Mouse (Mus musculus) adrenal gland, postnatal 10 days (tissue): Measurements from ENCODE around the gene Olfr95. TPM values are rescaled to one million over a fixed set of nuclear protein-coding genes. Genes with fewer than 3 reads are reported as not detected.
"Not testable (repeated sequence)": the region's sequence is repeated elsewhere in the genome, so short reads cannot be mapped to it uniquely, and the experiment has no call there.

ENCODE experiments used
- DNase-seq: peaks from one replicate; pipeline ENCODE4 v3.0.0; 2021; ENCODE audit warnings: mixed read lengths
- long read RNA-seq, 2 experiments: library from polyadenylated mRNA; stranded (forward); transcript quantifications; one replicate each; pipeline ENCODE4 v2.0.0; 2021
- total RNA-seq, 2 experiments: library from RNA; stranded (reverse); gene quantifications; 2 replicates each; pipeline ENCODE4 v1.2.3; 2021

Gene Olfr95
- not detected for total RNA-seq
- long read RNA-seq, experiment 1, result 0 reads
- long read RNA-seq, experiment 2, result 0 reads

- DNase-seq, result no peak
Measured at GRCm38 (mm10) chr17:37213018-37213417, at the start of gene Olfr95. Gene Olfr95 (minus strand): TSS chr17:37213118.

- peak; percentile 12 for DNase-seq
Measured at GRCm38 (mm10) chr17:37250544-37250943, 37.6 kb upstream of the Olfr95 start.

GRCm38 (mm10) chr17:37249460-37249859 lies 36.5 kb upstream of the Olfr95 start:
- no peak for DNase-seq

- DNase-seq, result peak; percentile 53
Measured at GRCm38 (mm10) chr17:37246715-37247114, 33.8 kb upstream of the Olfr95 start.

DNA sequence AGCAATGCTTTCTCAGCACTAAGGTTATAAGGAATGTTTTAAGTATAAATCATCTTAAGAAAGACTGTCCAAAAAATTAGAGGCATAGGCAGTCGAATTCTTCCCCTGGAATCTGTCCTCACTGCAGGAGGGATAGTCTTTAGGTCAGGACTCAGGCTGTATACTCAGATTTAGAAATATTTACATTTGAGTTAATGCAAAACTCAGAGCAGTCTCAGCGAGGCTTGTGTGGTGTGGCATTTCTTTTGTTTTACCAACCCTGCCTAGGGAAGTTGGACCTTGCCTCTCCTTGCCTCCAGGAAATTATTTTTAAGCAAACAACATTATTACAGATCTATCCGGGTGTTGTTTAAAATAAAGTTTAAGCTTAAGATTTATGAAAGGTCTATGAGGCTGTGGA lies 29.3 kb upstream of the Olfr95 start:
- DNase-seq, result no peak

- DNase-seq, result not testable (repeated sequence)
Measured at GRCm38 (mm10) chr17:37237230-37237629, 24.3 kb upstream of the Olfr95 start, which contains the start of gene Olfr97. Gene Olfr97 (minus strand): TSS chr17:37237330.

DNA sequence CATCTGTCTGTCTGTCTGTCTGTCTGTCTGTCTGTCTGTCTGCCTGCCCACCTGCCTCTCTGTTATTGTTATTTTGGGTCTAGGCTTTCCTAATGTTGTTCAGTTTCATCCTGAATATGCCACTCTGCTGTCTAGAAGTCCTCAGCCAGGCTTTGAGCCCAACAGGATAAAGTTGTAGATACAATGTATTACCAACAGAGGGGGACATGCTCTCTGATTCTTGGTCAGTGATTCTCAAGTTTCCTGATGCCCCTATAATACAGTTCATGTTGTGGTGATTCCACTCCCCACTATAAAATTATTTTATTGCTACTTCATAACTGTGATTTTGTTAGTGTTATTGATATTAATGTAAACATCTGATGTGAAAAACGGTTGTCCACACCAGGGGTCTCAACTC lies 9.0 kb upstream of the Olfr95 start:
- no peak for DNase-seq

GRCm38 (mm10) chr17:37219846-37220245 lies 6.9 kb upstream of the Olfr95 start, which contains the start of gene Olfr96:
Gene Olfr96 (plus strand): TSS chr17:37220146.
- DNase-seq, result no peak

DNA sequence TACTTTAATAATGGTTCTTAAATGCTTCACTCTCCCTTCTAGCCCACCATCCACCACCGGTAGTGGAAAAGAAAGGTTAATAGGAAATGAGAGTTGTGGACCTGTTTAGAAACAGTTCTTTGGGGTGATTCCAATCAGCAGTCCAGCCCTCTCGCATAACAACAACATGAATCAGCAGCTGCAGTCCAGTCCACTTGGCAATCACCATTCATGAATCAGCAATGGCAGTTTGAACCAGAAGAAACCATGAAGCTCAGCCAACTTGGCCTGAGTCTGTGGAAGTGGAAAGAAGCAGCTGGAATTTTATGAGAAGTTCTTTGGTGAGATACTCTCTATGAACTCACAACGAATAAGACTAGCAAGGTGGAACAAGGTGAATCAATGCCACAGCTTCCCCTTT lies 5.6 kb upstream of the Olfr95 start:
- DNase-seq, result peak; percentile 24

DNA sequence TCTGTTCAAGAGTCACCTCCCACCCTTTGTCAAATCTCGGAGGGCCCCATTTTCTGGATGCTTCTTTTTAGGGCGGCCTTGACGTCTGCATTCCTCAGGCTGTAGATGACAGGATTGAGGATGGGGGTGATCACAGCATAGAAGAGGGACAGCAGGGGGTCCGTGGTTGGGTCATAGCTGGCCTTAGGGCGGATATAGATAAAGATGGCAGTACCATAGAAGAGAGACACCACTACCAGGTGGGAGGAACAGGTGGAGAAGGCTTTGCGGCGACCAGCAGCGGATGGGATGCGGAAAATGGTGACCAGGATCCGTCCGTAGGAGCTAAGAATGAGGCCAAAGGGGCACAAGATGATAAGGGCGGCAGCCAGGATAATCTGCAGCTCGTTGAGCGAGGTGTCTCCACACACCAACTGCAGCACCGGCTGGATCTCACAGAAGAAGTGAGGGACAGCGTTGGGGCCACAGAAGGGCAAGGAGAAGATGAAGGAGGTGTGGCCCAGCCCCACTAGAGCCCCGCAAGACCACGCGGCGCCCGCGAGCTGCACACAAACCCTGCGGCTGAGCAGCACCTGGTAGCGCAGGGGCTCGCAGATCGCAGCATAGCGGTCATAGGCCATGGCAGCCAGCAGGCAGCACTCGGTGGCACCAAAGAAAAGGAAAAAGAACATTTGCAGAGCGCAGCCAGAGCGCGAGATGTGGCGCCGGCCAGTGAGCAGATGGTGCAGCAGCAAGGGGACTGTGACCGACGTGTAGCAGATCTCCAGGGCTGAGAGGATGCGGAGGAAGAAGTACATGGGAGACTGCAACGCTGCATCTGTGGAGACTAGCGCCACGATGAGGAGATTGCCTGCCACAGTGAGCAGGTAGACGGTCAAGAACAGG lies 1.8 kb downstream of the Olfr95 start:
- DNase-seq, result no peak

DNA sequence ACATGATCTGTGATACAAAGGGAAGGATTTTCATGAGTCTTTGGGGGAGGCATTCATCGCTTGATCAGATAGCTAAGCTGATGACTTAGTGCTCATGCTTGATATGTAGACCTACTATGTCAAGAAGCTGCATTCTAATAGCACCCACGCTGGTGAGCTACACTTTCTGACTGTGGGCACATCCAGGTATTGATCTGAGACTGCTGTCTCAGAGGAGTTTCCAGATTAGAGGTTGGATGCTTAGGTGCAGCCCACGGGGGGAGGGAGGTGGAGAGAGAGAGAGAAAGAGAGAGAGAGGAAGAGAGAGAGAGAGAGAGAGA lies 9.0 kb downstream of the Olfr95 start:
- DNase-seq, result no peak

GRCm38 (mm10) chr17:37203206-37203916 lies 9.6 kb downstream of the Olfr95 start:
- DNase-seq, result peak; percentile 82

GRCm38 (mm10) chr17:37200894-37201293 lies 12.0 kb downstream of the Olfr95 start, which contains the start of gene Olfr94:
Gene Olfr94 (minus strand): TSS chr17:37200994.
- DNase-seq, result no peak

DNA sequence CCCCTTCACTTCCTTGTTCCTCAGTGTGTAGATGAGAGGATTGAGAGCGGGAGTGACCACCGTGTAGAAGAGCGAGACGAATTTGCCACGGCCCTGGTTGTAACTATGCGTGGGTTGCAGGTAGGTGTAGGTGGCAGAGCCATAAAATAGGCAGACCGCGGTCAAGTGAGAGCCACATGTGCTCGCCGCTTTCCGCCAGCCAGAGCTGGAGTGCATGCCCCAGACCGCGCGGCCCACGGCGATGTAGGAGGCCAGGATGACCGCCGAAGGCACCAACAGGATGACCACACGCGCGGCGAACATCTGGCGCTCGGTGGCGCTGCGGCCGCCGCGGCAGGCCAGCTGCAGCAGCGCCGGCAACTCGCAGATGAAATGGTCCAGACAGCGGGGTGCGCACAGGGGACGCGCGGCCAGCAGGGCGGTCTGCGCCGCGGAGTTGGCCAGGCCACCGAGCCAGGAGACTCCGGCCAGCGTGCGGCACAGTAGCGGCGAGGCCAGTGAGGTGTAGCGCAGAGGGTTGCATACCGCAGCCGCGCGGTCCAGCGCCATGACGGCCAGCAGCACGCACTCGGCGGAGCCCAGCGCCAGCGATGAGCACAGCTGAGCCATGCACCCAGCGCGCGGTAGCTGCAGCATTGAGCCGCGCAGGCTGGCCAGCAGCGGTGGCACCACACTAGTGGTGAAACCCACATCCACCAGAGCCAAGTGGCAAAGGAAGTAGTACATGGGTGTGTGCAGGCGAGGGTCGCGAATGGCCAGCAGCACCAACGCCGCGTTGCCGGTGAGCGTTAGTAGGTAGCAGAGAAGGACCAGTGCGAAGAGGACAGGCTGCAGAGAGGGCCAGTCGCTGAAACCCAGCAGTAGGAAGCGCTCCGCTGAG lies 15.8 kb downstream of the Olfr95 start:
- DNase-seq, result peak; percentile 40

GRCm38 (mm10) chr17:37194782-37195181 lies 18.1 kb downstream of the Olfr95 start:
- DNase-seq, result peak; percentile 6

GRCm38 (mm10) chr17:37193656-37194055 lies 19.3 kb downstream of the Olfr95 start, which contains the start of gene Ubd:
Gene Ubd (plus strand): TSS chr17:37193892.
- no peak for DNase-seq

DNA sequence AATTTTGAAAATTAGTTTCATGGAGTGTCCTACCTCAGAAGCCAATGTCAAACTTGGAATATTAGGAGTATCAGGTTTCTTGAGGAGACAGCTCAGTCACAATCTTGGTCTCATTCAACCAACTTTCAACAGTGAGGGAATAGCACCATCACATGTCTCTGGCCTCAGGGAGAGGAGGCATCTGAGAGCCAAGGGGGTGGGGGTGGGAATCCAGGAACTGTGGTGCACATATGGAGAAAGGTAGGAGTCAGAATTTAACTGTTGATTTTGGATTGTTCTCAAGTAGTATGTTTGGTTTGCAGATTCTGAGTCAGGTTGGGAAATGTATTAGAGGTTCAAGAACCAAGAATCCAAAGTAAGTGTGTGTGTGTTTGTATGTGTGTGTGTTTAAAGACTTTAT lies 19.9 kb downstream of the Olfr95 start:
- no peak for DNase-seq

DNA sequence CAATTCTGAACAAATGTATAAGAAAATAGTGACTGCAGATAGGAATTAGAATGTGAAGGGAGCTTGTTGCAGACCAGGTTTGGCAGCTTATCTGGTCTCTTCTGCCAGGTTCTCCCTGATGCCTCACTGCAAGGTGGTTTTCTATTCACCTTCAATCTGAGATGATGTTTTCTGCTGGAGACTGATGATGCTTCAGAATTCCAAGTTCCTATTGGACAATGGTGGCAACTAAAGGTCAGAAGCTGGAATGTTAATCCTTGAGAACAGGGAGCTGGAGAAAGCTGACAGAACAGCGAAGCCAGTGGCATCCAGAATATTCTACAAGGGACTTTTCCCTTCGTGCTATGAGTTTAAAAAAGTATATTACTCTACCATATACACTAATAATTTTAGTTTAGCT lies 22.2 kb downstream of the Olfr95 start:
- DNase-seq, result peak; percentile 59

DNA sequence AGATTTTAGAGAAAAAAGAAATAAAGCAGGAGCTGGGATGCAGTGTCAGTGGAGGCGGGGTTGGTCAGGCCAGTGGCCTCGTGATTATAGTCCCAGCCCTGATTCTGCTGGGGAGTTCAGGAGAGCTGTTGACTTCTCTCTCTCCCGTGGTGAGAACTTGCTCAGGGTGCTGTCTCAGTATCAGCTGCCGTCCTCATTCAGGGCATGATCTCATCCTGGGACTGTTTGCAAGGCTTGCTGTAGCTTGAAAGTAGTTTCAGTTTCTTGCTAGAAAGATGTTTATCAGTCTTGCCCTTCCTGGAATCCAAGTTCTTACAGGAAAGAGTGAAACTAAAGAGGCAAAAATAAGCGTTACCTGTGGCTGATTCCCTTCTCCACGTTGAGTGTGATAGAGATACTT lies 27.4 kb downstream of the Olfr95 start:
- no peak for DNase-seq

DNA sequence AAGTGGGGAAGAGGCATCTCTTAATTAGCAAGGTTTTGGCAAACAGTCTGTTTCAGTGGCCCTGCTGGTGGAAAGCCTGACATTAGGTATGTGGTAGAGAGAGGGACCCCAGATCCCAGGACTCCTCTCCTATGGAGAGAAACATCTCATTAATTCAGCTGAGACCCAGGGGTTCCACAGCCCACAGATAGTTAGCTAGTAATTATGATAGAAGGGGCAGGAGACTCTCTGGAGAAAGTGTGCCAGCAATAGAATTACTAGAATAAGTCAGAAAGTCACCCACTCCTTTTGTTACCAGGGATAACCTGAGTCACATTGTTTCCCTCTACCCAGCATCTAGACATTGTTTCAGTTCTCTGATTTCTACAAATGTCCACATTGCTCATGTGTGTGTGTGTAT lies 51.5 kb downstream of the Olfr95 start, which contains the start of gene Olfr93:
Olfr93 (minus strand) TSS at position 101 of the 400 bp plus-strand sequence.
- DNase-seq, result no peak
